Mouse (Mus musculus) adrenal gland, postnatal 36 days (tissue): ENCODE results near the gene Nutm1. TPM values are rescaled to one million over a fixed set of nuclear protein-coding genes. Genes with fewer than 3 reads are reported as not detected.

Source experiments
- DNase-seq, 2 experiments: peaks; one replicate each; pipeline ENCODE4 v3.0.0; 2021; ENCODE audit warnings: mixed read lengths in 1 of 2
- total RNA-seq, 2 experiments: library from RNA; stranded (reverse); gene quantifications; 2 replicates each; pipeline ENCODE4 v1.2.3; 2021

Nutm1 gene
- total RNA-seq, 2 experiments from 2014 or later, result not detected

DNA sequence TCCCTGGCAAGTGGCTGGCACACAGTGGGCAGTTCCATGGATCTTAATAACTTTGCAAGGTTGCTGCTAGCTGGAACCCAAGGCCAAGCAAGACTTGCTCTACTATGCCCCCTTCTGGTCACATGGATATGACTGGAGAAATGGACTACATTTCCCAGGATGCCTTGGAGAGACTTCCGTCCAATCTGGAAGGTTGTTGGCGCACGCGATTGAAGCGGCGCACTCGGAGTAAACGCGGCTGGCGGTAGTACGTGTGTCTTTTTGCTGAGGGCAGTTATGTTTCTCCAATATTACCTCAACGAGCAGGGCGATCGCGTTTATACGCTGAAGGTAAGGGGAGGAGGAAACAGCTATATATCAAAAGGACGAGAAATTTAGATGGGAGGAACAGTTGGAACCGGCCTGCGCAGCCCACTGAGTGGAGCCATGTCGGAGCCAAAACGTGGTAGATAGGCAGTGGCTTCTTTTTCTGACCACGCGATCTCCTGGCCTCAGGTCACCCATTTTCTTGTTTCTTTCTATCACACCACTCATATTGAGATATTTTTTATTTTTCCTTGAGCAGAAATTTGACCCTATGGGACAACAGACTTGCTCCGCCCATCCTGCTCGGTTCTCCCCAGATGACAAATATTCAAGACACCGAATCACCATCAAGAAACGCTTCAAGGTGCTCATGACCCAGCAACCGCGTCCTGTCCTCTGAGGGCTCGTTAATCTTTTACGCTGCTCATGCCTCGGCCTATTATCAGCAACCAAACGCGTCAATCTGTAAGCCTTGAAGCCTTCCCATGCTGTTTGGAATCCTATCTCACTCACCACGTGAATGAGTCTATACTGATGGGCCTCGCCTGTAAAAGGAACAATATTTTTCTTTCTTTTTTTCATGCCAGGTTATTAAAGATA is 2.9 kb upstream of the Nutm1 start, which contains the start of gene Nop10:
TSS of gene Nop10 (plus strand) at position 179 of the 906 bp plus-strand sequence.
- peak; percentile 85 to 86 for DNase-seq

DNA sequence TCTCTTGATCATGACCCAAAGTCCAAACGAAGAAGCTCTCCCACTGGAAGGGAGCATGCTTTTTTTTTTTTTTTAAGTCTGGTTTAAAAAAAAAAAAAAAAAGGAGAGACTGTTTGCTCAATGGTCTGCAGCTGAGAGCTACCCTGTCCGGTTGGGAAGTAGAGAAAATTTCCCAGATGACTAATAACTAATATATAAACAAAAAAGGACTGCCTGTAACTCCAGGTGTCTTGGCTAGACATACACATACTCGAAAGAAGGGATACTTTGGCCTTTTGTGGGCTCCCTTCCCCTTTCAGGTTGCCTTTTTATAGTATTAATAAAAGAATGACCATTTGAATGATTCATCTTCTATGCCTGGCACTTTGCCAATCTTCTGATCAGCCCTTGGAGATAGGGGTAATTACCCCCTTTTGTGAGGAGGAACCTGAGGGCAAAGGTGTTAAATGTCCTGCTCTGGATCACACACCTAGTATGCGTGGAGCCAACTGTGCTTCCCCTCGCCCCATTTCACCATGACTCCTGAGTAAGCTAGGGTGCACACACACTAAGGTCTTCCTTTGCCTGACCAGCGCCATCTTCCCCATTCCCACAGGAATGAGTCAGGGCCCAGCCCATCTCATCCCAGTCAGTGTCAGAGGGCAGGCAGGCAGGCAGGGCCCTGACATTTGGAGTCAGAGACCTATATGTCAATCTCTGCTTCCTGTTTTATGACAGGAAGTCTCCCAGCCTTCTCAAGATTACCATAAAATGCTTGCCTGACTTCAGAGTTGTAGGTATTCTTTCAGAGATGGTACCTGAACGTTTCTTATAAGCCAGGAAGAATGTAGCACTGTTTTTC is 4.2 kb downstream of the Nutm1 start:
- peak; percentile 28 to 60 for DNase-seq

DNA sequence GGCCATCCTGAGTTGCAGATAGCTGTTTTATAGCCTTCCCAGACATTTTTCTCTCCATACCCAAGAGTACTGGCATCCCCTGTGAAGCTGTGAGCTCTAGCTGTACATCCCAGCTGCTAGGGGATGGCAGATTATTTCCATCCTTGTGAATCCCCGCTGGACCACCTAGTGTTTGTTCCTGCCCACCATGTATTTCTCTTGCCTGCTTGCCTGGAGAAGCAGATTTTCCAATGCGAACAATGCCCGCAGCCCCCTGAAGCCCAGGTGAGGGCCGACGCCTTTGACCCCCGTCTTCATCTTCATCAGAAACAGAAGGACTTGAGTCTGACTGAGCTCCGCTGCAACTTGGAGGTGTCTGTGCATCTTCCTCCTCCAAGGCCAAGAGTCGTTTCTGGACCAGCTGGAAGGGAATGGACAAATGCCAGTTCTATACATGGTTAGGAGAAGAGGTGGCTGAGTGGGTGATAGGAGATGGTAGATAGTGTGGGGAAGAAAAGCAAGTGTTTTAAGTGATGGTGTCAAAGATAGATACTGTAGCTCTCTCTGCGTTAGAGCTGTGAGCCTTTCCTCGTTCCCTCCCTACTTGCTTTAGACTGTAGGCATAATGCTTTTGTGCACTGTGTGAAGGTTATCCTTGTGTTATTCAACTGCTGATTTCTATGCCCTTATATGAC is 9.2 kb downstream of the Nutm1 start:
- no peak for DNase-seq

DNA sequence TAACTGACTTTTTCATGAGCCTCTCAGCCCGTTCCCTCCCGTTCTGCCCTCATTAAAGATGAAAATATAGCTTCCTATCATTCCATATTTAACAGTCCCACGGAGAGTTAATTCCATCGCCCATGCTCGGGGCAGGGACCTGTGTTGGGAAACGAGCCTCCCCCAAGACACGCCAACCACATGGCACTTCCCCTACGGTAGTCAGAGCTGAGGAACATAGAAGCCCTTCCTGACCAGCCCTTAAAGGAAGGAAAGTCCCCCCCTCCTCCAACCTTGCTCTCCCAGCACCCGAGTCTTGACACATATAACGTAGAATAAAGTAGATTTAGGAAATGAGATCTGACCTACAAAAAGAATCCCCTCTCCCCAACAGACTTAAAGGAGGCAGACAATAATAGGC is 11.8 kb downstream of the Nutm1 start:
- no peak for DNase-seq

DNA sequence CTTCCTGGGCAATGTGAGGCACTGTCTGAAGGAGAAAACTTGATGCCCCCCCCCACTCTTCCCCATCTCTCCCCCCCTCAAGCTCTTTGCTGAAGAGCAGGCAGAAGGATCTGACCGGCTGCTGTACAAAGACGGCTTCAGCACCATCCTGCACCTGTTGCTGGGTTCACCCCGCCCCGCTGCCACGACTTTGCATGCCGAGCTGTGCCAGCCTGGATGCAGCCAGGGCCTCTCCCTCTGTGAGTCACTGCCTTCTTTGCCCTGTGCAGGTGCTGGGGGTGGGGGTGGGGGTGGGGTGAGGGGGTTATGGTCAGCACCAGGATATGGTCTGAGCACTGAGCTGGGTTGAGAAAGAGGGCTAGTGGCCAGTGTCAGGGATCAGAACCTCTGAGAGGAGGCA is 12.9 kb downstream of the Nutm1 start:
- DNase-seq, result no peak

DNA sequence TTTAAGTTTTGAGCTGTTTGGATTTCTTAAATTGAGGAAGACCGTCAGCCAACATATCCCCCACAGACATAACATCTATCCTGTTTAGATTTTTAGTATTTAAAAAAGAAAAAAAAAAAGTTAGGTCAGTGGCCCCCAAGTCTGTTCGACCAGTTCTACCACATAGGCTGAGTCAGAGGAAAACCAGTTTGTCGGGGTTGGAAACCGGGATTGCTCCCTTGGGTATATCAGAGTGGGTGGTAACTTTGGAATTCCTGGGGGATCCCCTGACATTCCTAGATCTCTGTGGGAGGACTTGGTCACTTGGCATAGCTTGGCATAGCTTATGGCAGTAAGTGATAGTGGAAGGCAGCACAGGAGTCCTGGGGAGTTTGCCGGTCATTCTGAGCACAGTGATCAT is 13.8 kb downstream of the Nutm1 start:
- no peak for DNase-seq

DNA sequence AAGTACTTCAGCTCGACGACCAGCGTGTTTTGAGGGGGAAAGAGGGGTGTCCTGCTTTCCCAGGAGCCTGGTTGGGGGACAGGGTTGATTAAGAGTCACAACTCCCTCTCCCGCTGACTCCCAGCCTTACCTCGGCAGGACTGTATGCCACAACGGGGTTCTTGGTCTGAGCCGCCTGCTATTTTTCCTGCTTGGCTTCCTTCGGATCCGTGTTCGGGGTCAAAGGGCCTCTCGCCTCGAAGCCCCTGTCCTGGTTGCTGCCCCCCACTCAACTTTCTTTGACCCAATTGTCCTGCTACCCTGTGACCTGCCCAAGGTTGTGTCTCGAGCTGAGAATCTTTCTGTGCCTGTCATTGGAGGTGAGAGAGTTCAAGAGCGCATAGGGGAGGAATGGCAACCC is 17.3 kb downstream of the Nutm1 start:
- DNase-seq, result no peak

DNA sequence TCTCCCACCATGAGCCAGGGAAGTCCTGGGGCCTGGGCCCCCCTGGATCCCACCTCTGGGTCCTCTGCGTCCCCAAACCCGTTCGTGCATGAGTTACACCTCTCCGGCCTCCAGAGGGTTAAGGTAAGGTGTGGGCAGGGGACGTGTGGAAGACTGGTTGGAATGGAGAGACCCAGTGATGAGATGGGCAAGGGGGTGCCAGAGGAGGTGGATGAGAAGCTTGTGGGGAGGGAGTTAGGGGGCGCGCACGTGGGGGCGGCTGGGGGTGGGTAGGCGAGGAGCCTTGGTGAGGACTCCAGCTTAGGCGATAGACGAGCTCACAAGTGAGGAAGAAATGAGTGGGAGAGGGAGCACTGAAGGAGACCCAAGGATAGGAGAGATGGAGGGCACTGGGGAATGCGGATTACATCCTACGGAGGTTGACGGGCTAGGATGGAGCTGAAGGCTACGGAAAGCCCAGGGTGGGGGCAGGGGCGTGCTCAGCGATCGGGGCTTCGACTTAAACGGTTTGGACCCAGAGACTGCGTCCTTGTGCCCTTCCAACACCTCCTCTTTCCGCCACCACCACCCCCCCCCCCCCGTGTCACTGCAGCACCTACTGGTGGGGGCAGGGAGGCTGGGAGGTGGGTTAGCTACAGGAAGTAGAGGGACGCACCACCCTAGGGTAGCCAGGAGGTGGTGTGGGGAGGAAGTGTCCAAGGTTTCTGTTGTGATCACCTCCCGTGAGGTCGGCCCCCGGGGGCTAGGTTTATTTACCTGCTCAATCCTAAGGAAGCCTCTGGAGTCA is 19.0 kb downstream of the Nutm1 start:
- peak in 1 of 2 experiments; percentile 19 for DNase-seq

DNA sequence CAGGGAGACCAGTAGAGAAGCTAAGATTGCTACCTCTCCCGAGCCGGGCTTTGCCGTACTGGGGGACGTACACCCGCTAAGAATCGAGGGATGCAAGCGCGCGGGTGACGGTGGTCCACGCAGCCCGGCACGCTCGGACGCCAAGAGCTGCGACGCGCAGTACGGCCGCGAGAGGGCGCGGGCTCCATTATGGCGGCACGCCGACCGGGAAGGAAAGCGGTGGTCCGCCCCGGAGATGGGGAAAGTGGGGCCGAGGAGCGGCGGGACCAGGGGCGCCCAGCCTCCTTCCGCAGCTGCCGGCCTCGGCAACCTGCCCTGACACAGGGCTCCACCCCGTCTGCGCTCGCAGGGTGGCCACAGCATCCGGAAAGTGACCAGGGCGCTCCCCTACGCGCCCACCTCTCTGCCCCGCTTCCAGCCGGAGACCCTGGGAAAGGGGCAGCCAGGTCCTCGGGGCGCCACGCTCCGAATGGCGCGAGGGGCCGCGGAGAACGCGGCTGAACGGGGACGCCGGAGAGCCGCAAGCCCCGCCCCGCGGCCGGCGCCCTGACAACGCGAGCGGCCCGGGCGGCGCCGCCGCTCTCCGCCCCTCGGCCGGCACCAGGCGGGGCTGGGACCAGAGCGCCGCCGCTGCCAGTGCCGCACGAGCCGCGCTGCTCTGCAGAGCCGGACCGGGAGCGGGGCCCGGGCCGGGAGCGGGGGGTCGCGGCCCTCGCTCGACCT is 19.7 kb downstream of the Nutm1 start, which contains the start of gene Lpcat4:
TSS of gene Lpcat4 (plus strand) at position 257 of the 723 bp plus-strand sequence.
- DNase-seq, result peak; percentile 87 to 91

DNA sequence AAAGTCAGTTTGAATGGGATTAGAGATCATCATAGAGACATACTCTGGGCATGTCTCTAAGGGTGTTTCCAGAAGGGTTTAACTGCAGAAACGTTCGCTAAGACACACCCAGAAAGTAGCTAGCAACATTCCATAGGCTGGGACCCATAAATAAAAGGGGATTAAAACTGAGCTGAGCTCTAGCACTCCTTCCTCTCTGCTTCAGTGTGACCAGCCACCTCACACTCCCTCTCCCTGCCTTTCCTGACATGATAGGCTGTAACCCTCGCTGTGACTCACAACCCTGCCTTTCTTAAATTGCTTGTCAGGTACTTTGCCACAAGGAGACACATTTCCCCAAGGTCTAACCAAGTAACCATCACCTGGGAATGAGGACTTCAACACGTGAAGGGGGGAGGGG is 21.1 kb downstream of the Nutm1 start:
- DNase-seq, result no peak

DNA sequence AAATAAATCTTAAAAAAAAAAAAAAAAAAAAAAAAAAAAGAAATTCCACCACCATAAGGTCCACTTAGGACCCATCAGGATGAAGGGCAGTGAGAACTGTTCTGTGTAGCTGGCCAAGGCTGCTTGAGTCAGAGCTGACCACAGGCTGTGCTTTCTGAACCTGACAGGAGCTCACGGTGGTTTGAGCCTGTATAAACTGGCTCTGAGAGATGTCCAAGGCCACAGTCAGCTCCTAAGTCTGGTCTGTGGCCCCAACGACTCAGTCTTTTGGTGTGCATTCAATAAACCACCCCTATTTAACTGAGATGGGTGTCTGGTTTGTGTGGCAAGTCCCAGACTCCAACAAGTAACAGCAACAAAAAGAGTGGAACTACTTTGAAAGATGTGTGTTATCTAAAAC is 22.5 kb downstream of the Nutm1 start:
- DNase-seq, result peak; percentile 39 to 41

DNA sequence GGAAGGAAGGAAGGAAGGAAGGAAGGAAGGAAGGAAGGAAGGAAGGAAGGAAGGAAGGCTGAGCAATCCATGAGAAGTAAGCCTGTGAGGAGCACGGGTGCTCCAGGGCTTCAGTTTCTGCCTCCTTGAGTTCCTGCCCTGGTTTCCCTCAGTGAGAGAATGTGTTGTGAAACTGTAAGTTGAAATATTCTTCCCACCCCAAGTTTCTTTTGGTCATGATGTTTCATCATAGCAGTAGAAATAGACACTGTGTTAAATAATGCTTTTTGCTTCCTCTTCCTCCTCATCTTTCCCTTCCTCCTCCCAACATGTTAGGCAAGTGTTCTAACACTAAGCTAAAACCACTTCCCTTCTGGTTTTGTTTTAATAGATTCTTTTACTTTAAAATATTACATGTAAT is 26.5 kb downstream of the Nutm1 start:
- no peak for DNase-seq

DNA sequence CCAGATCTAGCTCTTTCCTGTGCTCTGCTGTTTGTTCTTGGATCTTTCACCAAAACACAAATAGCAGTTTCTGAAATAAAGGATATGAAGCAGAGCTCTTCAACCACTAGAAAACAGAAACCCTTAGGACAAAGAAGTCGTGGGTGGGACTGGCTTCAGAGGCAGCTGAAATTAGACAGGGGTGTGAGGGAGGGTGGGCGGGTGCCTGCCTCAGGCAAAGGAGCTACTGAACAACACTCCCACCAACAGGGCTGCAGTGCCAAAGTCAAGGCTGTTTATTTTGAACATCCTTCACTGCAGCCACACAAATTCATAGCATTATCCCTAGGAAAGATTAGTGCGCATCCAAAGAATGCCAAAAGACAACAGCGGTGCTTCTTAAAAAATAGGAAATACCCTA is 34.7 kb downstream of the Nutm1 start:
- no peak for DNase-seq

DNA sequence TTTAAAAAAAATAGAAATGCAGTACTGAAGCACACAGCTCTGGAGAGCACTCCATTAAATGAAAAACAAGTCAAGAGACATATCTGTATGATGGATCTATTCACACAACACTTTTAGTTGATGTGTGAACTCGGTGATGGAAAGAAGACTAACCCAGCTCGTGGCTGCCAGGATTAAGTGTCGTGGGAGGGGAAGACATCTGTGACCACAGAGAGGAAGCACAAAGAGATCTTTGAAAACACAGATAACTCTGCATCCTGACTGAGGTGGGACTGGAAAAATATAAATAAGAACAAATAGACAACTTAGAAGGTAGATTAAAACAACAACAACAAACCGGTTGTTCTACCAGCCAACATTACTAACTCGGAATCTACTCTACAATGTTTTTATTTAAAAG is 36.5 kb downstream of the Nutm1 start:
- no peak for DNase-seq

DNA sequence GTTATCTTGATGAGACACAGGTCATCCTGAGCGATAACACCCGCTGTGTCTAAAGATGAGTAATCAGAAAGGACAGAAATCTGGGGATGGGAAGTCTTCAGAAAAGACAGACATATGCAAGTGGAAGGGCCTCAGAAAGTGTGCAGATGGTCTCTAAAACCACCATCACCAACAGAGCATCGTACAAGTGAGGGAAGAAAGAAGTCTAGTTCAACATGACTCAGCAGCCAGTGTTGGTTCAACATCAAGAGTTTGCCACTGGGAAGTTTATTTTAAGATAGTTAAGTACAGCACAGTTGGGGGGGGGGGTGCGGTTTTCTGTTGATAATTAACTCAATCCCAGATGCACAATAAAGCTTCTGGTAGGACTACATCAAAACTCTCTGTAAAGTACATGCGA is 38.2 kb downstream of the Nutm1 start:
- no peak for DNase-seq

DNA sequence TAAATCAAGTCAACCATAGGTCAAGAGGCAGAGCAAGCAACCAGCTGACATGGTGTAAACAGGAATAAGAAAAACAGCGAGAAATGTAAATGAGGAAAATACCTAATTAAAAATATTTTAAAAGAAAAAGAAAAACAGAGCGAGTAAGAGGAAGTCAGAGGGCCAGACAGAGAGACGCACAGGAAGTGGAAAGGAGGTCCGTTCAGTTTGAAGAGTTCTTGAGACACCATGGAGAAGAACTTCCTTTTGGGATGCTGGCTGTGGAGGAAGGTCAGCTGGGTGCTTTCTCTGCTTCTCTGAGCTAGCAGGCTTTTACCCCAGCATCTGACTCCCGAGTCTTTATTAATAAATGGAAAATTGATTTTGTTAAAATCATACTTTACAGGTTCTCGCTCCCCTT is 41.5 kb downstream of the Nutm1 start:
- no peak for DNase-seq

DNA sequence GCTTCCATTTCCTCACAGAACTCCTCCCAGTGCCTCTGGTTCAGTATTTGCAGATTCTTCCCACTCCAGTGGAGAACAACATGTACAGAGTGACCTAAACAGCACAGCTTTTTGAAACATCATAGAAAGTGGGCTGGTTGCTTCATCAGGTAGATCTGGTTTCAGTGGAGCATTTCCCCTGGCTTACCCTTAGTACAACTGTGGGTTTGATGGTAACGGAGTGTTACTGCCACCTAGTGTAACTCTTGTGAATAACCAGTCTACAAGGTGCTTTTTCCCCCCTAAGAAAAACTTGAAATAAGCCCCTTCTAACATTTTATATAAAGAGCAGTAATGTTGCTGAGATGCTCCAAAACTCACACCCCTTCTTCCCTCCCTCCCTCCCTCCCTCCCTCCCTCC is 43.1 kb downstream of the Nutm1 start:
- no peak for DNase-seq

DNA sequence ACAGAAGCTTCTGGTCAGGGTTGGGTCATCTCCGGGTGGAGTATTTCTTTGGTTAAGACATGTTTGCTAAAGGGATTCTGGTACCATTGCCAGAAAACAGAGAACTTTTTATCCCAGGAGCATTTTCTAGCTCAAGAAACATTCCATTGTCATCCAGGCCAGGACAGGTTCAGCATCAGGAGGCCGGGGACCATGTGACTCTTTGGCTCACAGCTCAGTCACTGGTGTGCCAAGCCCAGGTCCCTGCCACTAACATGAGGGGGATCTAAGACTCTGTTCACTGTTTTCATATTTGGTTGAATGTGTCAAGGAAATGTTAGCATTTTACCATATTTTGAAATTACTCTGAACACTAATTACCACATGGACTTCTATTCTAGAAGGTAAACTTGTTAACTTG is 48.4 kb downstream of the Nutm1 start:
- no peak for DNase-seq

DNA sequence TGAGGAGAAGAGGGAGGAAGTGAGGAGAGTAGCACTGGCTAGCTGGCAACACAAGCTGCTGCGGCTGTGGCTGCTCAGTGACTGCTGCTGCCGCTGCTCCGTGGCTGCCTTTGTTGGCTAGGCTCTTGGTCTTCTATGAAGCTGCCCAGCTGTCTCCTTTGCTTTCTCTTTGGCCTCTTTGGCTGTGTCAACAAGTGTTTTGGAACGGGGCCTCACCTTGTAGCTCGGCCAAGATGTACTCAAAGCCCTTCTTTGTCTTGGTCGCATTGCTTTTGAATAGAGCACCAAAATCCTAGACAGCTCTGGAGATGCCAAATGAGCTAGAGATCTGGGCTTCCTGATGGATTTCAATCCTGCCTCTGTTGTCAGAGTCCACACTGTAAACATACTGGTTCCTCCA is 48.9 kb downstream of the Nutm1 start:
- no peak for DNase-seq

DNA sequence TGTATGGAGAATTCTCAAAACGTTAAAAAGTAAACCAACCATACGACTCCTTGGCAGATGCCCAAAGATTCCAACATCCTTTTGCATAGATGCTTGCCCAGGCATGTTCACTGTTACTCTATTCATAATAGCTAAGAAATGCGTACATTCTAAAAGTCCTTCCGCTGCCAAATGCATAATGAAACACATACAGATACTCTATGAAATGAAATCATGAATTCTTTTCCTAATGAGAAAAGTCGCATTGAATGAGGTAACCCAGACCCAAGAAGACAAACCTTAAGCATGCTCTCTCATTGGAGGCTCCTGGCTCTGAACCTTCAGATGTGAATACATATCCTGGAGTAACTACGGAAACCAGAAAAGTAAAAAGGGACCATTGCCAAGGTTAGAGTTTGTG is 56.0 kb downstream of the Nutm1 start:
- DNase-seq, result no peak
